Mouse (Mus musculus) liver, embryonic 11.5 days (tissue): Measurements from ENCODE around the gene Man2a2. TPM values are rescaled to one million over a fixed set of nuclear protein-coding genes. Genes with fewer than 3 reads are reported as not detected.
A peak's percentile ranks its signal among the peaks of the same experiment; 100 is the strongest.
"Not testable (repeated sequence)": the region's sequence is repeated elsewhere in the genome, so short reads cannot be mapped to it uniquely, and the experiment has no call there.

ENCODE experiments used
- ATAC-seq: fragments of 200-750 bp; cut with Nextera tagmentation; replicated peaks from 2 replicates; pipeline ENCODE4 v1.8.0; 2017; ENCODE audit warnings: moderate number of reproducible peaks, mild to moderate bottlenecking, moderate TSS enrichment, moderate library complexity; ENCODE audit not compliant: low FRiP score
- DNase-seq: peaks from one replicate; pipeline ENCODE4 v3.0.0-alpha.2; 2017; ENCODE audit warnings: low spot score
- H3K27ac ChIP-seq: fragments of 300-500 bp; sonication (generic); 2 replicates; pipeline ENCODE4 v1.5.1; 2014; ENCODE audit warnings: mild to moderate bottlenecking, low read depth, low read length, control low read depth
- H3K27me3 ChIP-seq: fragments of 300-500 bp; sonication (generic); replicated peaks from 2 replicates; pipeline ENCODE4 v1.6.1; 2014; ENCODE audit warnings: low read length, mixed read lengths; ENCODE audit not compliant: control insufficient read depth, insufficient read depth
- H3K36me3 ChIP-seq: fragments of 300-500 bp; sonication (generic); 2 replicates; pipeline ENCODE4 v1.6.1; 2014; ENCODE audit warnings: mild to moderate bottlenecking, low read length, moderate library complexity, mixed read lengths; ENCODE audit not compliant: control insufficient read depth, insufficient read depth
- H3K4me1 ChIP-seq: fragments of 300-500 bp; sonication (generic); replicated peaks from 2 replicates; pipeline ENCODE4 v1.6.1; 2014; ENCODE audit warnings: low read length, mixed read lengths; ENCODE audit not compliant: control insufficient read depth, insufficient read depth
- H3K4me2 ChIP-seq: fragments of 300-500 bp; sonication (generic); 2 replicates; pipeline ENCODE4 v1.6.1; 2014; ENCODE audit warnings: mild to moderate bottlenecking, control low read depth, moderate library complexity
- H3K4me3 ChIP-seq: fragments of 300-500 bp; sonication (generic); 2 replicates; pipeline ENCODE4 v1.5.1; 2014; ENCODE audit warnings: low read depth, low read length, control low read depth
- H3K9ac ChIP-seq: fragments of 300-500 bp; sonication (generic); 2 replicates; pipeline ENCODE4 v1.6.1; 2014; ENCODE audit warnings: low read depth, low read length, control low read depth
- H3K9me3 ChIP-seq: fragments of 300-500 bp; sonication (generic); 2 replicates; pipeline ENCODE4 v1.6.1; 2016; ENCODE audit warnings: low read length, inconsistent platforms, mixed read lengths; ENCODE audit not compliant: control insufficient read depth
- WGBS: fragments of 180-500 bp; shearing (Covaris S2); extraction: QIAGEN DNeasy Blood & Tissue Kit; methylation state at CpG from one replicate; pipeline ENCODE4 v1.1.7; 2014; 5-methylcytosine and 5-hydroxymethylcytosine counted together
- polyA plus RNA-seq: library from polyadenylated mRNA; unstranded; fragments of >200 nt; fragmentation: Nextera tagmentation; extraction: Ambion mirVana; gene quantifications from 2 replicates; pipeline ENCODE4 v1.2.1, GENCODE M21; 2014

Gene Man2a2
- polyA plus RNA-seq, 1 experiment from 2014 or later: 12.4 TPM

GRCm38 (mm10) chr7:80396427-80396826 lies 25.3 kb upstream of the Man2a2 start:
- Histone ChIP-seq H3K4me1 (peaks cover 16% of the 10 kb centered on the region), H3K36me3 (peaks cover 31% of the 10 kb centered on the region)
- WGBS: 77% methylated on average over 4 of the region's 4 CpGs
- not testable (repeated sequence) for H3K27me3 ChIP-seq, H3K27ac ChIP-seq, H3K4me3 ChIP-seq, H3K4me2 ChIP-seq, H3K9ac ChIP-seq, ATAC-seq, DNase-seq, H3K9me3 ChIP-seq

DNA sequence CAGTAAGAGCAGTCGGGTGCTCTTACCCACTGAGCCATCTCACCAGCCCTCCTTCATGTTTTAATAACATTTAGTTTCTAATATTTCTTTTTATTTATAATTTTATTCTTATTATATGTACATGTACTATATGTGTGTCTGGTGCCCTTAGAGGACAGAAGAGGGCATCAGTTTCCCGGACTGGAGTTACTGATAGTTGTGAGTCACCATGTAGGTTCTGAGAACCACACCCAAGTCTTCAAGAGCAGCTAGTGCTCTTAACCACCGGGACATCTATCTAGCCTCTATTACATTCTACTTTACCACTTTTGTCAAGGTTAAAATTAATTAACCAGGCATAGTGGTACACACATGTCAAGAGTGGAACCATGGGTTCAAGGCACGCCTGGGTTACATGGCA lies 23.4 kb upstream of the Man2a2 start:
- Histone ChIP-seq H3K4me3 (no peak overlapping the region), H3K27ac (no peak overlapping the region), H3K27me3 (no peaks in the 10 kb centered on the region), H3K9me3 (no peaks in the 10 kb centered on the region), H3K4me2 (no peak overlapping the region), H3K9ac (no peak overlapping the region), H3K4me1 (no peaks in the 10 kb centered on the region; the same call in 1 of the 2 replicates), H3K36me3 (peaks cover 34% of the 10 kb centered on the region)
- ATAC-seq (no peak), DNase-seq (no peak)
- WGBS: 74% methylated on average over 4 of the region's 4 CpGs

DNA sequence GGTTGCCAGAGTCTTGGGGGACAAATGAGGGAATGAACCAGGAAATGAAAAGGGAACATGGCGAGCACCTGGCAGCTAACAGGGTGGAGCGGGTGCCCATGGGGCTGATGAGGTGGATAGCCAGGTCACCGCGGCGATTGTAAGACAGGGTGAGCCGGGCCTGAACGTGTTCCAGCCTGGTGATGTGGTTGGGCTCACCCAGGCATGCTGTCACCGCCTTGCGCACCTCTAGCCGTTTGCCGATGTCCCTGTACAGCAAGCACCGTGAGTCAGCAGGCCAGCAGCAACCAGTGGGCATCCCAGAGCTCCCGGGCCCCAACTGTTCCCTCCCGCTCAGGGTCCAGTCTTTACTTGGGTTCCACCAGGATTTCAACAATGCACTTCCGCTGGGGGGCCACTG lies 20.9 kb upstream of the Man2a2 start:
- H3K27ac ChIP-seq: no peak overlapping the region
- 88% methylated on average over 15 of the region's 15 CpGs for WGBS
- no peak overlapping the region for H3K4me2 ChIP-seq
- H3K9ac ChIP-seq: no peak overlapping the region
- no peaks in the 10 kb centered on the region for H3K9me3 ChIP-seq
- no peak for DNase-seq
- H3K4me1 ChIP-seq: peaks cover 12% of the 10 kb centered on the region
- no peak for ATAC-seq
- peaks cover 29% of the 10 kb centered on the region for H3K36me3 ChIP-seq
- H3K4me3 ChIP-seq: no peak overlapping the region
- peaks cover 9% of the 10 kb centered on the region for H3K27me3 ChIP-seq

DNA sequence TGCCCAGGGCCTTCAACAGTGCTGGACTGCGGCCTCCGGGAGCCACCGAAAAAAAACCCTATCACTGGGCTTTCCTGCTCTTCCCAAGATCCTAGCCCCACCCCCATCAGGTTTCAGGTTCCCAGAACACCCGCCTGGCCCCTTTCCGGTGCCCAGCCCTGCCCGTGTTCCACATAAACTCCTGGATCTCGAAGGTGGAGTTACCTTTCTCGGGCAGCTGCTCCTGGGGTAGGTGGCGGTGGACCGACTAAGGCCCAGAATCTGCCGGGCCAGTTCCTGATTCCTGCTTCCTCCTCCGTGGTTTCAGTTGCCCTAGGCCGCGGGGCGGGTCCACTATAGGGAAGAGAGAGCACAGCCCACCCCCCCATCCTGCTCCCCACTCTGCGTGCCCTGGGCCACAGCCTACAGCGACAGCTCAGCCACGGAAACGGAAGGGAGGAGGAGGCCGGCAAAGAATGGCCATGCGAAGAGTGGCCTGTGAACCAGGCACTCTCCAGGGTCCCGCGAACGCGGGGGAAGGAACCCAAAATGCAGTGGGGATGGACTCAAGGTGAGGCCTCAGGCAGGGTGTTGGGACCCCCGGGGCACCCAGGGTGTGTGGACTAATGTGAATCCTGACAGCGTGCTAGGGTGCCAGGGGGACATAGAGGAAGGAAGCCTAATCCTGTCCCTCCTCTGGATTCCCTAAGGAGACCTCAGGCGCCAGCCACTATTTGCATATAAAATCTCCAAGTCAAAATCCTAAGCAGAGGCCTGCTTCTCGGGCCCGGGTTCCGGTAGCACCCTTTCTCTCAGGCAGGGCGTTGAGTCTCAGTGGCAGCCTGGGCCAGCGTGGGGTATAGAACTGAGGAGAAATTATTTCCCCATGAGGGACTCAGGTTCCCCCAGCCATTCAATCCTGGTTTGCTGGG lies 16.7 kb upstream of the Man2a2 start, which contains the start of gene Fes:
TSS of gene Fes (minus strand) at position 314 of the 911 bp plus-strand sequence.
- Histone ChIP-seq H3K27me3 (peaks cover 13% of the 10 kb centered on the region), H3K4me2 (peak within 1 kb of the TSS; percentile 50), H3K27ac (peak within 1 kb of the TSS; percentile 47), H3K4me1 (peaks cover 19% of the 10 kb centered on the region), H3K9me3 (no peaks in the 10 kb centered on the region), H3K4me3 (peak within 1 kb of the TSS; percentile 42), H3K36me3 (peaks cover 15% of the 10 kb centered on the region), H3K9ac (peak within 1 kb of the TSS; percentile 55)
- 10% methylated on average over 33 of the region's 33 CpGs for WGBS
- 0 out of 2 replicates have a peak, but pooled peaks have one; percentile 24 for ATAC-seq
- DNase-seq: peak; percentile 60

- no peaks in the 10 kb centered on the region for H3K9me3 ChIP-seq
- H3K27ac ChIP-seq: peak overlapping the region; percentile 47
- peak overlapping the region; percentile 55 for H3K9ac ChIP-seq
- peak overlapping the region; percentile 42 for H3K4me3 ChIP-seq
- WGBS: 17% methylated on average over 17 of the region's 17 CpGs
- H3K4me1 ChIP-seq: peaks cover 19% of the 10 kb centered on the region
- DNase-seq (no peak), ATAC-seq (no peak)
- H3K4me2 ChIP-seq: peak overlapping the region; percentile 50
- H3K27me3 ChIP-seq: peaks cover 13% of the 10 kb centered on the region
- peaks cover 11% of the 10 kb centered on the region for H3K36me3 ChIP-seq
Measured at GRCm38 (mm10) chr7:80387033-80387632, 16.0 kb upstream of the Man2a2 start.

GRCm38 (mm10) chr7:80386235-80386930 lies 15.2 kb upstream of the Man2a2 start:
- peaks cover 13% of the 10 kb centered on the region for H3K27me3 ChIP-seq
- peak overlapping the region; percentile 42 for H3K4me3 ChIP-seq
- DNase-seq (peak; percentile 85), ATAC-seq (peak; percentile 54; the same call in 1 of the 2 replicates)
- WGBS: 24% methylated on average over 18 of the region's 18 CpGs
- H3K27ac ChIP-seq: peak overlapping the region; percentile 47
- H3K9me3 ChIP-seq: no peaks in the 10 kb centered on the region
- peak overlapping the region; percentile 50 for H3K4me2 ChIP-seq
- peaks cover 4% of the 10 kb centered on the region for H3K36me3 ChIP-seq
- peaks cover 19% of the 10 kb centered on the region for H3K4me1 ChIP-seq
- peak overlapping the region; percentile 22; the same call in 1 of the 2 replicates for H3K9ac ChIP-seq

DNA sequence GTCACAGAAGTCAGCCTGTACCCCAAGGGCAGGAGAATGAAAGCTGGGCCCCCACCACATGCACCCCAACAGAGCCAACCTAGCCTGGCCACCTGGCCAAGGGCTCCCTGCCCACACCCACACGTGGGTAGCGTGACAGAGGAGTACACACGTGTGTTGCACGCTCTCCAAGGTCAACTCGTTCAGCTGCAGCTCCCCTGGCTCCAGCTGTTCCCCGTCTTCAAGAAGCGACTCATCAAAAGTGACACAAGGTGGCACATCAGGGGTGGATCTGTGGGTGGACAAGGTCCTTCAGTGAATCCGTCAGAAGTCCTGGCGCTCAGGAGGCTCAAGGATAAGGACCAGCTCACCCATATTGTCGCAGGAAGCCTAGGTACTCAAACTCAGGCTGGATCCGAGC lies 11.7 kb upstream of the Man2a2 start:
- 79% methylated on average over 11 of the region's 11 CpGs for WGBS
- ATAC-seq: no peak
- H3K27me3 ChIP-seq: peaks cover 8% of the 10 kb centered on the region
- no peak overlapping the region for H3K27ac ChIP-seq
- H3K9me3 ChIP-seq: no peaks in the 10 kb centered on the region
- no peak for DNase-seq
- H3K36me3 ChIP-seq: 0 out of 2 replicates have a peak, but pooled peaks cover 3% of the 10 kb centered on the region
- no peak overlapping the region for H3K4me3 ChIP-seq
- H3K4me2 ChIP-seq: no peak overlapping the region
- H3K4me1 ChIP-seq: peaks cover 15% of the 10 kb centered on the region
- H3K9ac ChIP-seq: no peak overlapping the region

DNA sequence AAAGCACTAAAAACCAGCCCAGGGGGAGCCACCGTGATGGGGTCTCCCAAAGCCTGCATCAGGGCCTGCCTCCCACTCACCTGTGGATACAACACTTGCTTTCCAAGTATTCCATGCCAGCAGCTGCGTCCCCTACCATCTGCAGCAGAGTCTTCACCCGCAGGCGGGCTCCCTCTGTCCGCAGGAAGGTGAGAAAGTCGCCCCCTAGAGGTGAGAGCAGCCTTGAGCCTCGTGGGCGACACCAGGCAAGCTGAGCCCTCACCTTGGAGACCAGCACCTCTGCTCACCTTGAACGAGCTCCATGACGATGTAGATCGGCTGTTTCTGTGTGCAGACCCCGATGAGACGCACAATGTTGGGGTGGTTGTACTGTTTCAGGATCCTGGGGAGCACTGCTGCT lies 8.4 kb upstream of the Man2a2 start:
- H3K4me3 ChIP-seq: no peak overlapping the region
- H3K9me3 ChIP-seq: no peaks in the 10 kb centered on the region
- H3K36me3 ChIP-seq: 0 out of 2 replicates have a peak, but pooled peaks cover 3% of the 10 kb centered on the region
- H3K9ac ChIP-seq: no peak overlapping the region
- H3K27me3 ChIP-seq: no peaks in the 10 kb centered on the region
- no peak overlapping the region for H3K27ac ChIP-seq
- no peak overlapping the region for H3K4me2 ChIP-seq
- WGBS: 64% methylated on average over 13 of the region's 13 CpGs
- ATAC-seq: no peak
- DNase-seq: no peak
- H3K4me1 ChIP-seq: peaks cover 2% of the 10 kb centered on the region
